Mouse (Mus musculus) adrenal gland, postnatal 36 days (tissue): ENCODE data around the gene Sipa1l3. TPM values are rescaled to one million over a fixed set of nuclear protein-coding genes. Genes with fewer than 3 reads are reported as not detected.
A peak's percentile ranks its signal among the peaks of the same experiment; 100 is the strongest.

Source experiments
- DNase-seq, 2 experiments: peaks; one replicate each; pipeline ENCODE4 v3.0.0; 2021; ENCODE audit warnings: mixed read lengths in 1 of 2
- total RNA-seq, 2 experiments: library from RNA; stranded (reverse); gene quantifications; 2 replicates each; pipeline ENCODE4 v1.2.3; 2021

The Sipa1l3 gene
- total RNA-seq, 2 experiments from 2014 or later = 29.5 to 30.7 TPM

- DNase-seq = no peak
Observed at GRCm38 (mm10) chr7:29306108-29306507, 212.3 kb downstream of the Sipa1l3 start.

DNA sequence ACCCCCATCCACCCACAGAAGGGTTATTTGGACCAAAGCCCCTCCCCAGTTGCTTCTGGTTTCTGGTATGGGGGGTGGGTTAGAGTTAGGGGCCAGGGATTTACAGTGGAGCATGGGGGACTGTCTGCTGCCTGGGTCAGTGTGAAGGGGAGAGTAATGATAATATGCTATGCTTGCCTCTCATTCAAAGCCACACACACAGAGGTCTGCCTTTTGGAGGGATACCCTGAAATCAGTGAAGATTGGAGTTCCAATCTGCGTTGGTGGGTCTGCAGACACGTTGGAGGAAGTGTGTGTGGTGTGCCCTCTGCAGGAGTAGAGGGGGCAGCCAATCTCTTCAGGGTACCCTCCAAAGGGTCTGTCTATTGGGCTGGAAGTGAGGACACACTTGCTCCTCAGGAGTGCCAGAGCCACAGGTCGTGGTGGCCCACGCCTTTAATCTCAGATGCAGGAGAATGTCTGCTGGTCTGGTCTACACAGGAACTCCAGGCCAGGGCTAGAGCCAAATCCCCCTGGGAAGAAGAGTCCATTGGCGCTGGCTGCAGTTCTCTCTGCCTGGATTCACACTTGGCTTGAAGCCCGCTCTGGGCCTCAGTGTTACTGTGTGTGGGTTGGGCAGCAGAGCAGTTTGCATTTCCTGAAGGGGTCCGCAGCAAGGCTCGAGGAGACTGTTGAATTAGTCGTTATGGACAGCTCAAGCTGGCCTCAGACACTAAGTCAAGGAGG is 213.0 kb downstream of the Sipa1l3 start:
- DNase-seq = no peak

DNA sequence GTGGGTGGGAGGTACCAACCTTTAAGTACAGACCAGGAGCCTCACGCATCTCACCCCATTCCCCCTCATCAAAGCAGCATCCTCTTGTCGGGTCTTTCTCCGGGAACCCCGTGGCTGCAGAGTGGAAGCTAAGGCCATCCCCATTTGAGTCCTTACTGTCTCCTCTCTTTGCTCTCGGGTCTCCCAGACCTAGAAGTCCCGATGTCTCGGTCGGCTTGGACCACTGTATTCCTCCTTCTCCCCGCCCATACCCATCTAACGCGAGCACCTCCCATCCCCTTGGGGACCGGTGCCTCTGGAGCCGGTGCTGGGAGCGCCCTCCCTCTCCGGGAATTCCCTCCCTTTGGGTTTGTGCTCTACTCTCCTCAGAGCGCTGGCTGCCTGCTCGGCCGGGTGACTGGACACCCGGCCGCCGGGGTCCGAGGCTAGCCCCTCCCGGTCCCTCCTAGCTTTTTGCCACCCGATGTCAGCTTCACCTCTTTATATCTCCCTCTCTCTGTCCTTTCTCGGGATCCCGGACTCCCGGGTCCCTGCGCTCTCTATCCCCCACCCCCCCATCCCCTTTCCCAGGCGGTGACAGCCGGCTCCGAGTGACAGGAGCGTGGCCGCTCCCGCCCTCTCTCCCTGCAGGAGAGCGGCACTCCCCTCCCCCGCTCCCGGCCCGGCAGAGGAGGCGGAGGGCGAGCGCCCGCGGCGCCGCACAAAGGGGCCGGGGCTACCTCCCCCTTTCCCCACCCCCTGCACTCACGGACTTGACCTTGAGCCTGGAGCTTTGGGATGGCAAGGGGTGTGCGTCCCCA is 213.8 kb downstream of the Sipa1l3 start:
- DNase-seq = no peak

DNA sequence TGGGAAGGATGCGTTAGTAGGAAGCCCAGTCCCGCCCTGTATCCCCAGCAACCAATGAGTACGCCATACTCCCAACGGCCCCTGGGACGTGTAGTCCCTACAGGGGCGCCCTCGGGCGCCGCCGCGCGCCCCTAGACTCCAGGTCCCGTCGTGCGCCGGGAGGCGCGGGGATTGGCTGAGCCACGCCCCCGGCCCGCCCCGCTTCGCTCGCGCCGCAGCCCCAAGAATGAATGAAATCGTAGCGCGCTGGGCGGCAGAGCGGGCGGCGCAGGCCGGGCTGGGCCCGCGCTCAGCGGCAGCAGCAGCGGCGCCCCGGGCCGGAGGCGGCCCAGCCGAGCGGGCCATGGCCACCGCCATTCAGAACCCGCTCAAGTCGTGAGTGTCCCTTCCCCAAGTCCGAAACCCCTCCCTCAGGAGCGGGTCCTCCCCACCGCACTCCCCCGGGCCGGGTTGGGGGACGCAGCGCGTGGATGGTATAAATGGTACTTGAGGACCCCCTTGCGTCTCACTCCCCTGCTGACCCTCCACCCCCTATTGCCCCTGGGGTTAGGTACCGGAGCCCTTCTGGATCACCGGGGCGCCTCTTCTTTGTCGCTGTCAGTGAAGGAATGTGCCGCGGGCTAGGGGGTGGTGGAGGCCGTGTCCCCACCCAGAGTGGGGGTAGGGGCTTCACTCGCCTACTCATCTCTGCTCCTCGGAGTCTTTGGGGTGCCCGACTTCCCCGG is 214.5 kb downstream of the Sipa1l3 start, which contains the start of gene Dpf1:
Gene Dpf1, plus strand, starts transcription at position 214 of the 725 bp plus-strand sequence.
- DNase-seq = peak; percentile 86 to 88

DNA sequence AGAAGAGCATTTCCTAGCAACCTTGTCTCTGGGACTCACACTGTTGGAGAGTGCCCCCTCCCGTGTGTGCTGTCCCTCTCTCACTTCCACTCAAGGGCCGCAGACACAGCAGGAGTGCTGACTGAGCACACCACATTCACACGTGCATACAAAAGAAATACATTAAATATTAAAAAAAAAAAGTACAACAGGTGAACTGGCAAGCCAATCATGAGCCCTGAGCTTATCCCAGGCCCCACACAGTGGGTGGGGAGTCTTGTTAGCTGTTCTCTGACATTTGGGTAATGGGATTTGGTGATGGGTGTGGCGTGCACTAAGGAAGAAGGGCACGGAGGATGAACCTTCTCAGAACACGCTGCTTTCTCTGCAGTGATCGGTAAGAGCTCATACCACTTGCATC is 215.8 kb downstream of the Sipa1l3 start:
- DNase-seq = no peak

- DNase-seq = peak; percentile 53 to 76
Observed at GRCm38 (mm10) chr7:29301127-29301566, 217.3 kb downstream of the Sipa1l3 start.

GRCm38 (mm10) chr7:29296998-29297397 is 221.4 kb downstream of the Sipa1l3 start:
- DNase-seq = peak; percentile 61 to 68

DNA sequence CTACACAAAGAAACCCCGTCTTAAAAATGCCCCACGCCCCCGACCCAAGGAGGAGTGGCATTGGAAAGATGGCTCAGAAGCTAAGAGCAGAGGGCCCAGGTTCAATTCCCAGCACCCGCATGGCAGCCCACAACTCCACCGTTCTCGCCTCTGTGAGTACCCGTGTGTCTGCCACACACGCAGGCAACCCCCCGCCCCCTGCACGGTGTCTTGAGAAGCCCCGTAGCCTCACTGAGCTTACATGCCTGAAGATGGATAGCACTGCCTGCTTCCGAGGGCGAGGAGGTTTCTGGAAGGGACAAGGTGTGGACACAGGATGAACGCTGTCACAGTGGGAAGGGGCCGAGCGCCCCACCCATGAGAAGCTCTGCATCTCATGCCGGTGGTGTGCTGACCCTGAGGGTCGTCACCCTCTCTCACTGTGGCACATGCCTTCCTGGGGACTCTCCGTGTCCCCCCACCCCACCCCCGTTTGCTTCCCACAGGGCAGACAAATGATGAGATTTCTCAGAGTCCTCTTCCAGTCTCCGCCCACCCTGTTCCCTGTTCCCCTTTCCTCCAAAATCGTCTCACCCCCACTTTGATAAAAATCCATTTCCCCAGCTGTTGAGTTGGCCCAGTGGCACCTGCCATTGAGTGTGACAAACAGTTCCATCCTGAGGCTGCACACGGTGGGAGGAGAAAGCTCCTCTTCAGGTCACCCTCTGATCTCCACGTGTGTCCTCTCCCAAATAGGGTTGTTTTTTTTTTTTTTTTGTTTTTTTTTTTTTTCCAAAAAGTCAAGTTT is 222.4 kb downstream of the Sipa1l3 start:
- DNase-seq = no peak

DNA sequence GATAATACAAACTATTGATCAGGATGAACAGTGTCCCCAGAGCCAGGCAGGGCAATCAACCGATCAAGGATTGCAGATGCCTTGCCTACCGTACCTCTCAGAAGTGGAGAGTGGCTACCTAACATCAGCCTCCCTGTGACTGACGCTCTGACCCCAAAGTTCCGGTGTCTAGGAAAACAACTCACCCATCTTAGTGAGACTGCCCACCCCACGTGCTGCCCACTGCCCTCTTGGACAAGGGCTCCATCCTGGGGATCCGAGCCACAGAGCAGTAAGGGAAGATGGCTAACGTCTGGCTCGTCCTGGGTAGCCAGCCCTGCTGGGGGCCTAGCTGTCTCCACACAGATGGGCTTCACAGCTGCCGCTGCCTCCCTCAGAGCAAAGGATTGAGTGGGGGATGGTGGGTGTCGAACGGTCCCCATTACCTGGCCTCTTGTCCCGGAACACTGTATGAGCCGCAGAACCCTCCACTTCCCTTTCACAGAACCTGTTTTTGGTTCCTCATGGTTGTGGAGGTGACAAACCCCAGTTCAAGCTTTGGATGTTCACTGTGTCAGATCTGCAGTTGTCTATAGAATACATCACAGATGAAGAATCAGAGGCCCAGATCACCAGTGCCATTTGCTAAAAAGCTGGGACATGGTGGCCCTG is 224.2 kb downstream of the Sipa1l3 start:
- no peak for DNase-seq

DNA sequence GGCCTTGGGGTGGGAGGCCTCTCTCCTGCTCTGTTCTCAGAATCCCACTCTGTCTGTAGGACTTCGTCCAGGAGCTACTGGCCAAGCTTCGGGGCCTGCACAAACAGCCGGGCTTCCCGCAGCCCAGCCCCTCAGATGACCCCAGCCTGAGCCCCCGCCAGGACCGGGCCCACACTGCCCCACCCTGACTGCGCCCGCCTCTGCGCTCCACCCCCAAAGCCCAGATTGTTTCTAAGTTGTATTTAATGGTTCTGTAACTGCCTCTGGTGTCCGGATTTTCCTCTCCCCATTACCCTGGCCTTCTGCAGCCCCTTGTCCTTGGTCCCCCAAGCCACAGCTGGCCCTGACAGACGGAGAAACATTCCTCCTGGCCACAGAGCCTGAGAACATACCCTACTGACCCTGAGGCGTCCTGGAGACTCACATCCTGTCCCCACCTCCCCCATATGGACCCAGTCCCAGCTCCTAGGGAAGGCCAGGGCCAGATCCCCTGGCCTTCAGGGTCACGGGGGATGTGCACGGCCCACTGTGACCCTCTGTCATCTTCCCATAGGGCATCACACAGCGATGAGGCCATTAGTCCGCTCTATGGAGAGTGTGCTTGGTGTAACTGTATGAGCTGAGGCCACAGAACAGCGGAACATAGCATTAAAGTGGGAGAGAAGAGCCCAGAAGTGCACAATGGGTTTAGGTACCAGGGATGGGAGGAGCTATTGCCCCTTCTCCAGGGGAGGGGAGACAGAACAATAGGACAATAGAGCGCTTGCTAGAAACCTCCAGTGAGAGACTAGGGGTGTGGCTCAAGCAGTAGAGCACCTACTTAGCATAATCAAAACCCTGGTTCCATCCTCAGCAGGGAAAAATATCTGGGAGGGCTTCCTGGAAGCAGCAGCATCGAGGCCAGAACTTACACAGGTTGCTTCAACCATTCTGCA is 225.0 kb downstream of the Sipa1l3 start:
- peak; percentile 15 to 27 for DNase-seq

DNA sequence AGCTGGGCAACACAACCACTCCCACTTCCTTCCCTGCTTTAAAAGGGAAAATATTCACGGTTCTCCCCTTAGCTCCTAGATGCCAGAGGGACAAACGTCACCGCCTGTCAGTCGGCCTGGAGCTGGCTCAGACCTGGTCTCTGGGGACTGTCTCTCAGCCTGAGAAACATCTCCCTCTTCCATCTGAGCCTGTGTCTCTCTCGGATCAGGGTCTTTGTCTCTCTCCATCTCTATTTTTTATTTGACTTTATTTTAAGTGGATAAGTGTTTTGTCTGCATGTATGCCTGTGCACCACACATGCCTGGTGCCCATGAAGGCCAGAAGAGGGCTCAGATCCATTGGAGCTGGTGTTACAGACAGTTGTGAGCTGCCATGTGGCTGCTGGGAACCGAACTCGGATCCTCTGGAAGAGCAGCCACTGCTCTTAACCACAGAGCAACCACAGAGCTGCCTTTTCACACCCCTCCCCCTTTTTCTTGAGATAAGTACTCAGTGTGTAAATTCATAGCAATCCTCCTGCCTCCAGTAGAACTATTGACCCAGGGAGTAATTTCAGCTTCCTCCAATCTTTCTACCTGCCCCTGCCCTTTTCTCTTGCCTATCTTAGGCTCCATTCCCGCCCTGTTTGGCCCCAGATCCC is 225.9 kb downstream of the Sipa1l3 start:
- no peak for DNase-seq

DNA sequence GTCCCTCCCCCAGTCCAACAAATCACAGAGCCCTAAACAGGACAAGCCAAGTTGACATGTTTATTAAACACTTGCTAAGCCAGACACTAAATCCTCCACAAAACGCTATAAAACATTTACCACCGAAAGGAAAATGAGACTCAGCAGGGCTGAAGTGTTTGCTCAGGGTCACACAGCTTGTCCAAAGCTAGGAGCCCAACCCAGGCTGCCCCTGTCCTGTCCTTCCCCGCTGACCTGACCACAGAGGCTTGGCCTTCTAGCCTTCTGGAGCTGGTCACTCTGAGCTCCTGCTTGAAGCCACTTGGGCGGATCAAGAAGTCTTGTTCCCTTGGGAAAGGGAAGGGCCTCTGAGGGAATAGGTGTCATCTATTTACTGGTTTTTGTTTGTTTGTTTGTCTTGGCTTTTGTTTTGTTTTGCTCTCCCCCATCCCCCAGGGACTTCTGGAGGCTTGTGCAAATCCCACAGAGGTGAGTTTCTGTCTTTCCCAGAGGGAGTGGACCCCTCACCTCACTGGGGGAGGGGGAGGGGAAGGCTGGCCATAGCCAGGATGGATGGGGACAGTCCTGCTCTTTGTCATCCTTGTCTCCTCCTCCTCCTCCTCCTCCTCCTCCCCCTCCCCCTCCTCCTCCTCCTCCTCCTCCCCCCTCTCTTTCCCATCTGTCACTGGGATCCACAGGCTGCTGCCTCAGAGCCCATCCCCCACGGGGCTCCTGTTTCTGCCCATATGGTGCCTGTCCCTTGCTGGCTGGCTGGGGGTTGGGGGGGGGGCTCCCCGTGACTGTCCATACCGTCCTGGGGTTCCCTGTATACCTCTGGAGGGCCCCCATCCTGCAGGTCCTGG is 226.6 kb downstream of the Sipa1l3 start:
- DNase-seq = no peak

- DNase-seq = no peak
Observed at GRCm38 (mm10) chr7:29290691-29291485, 227.6 kb downstream of the Sipa1l3 start.

DNA sequence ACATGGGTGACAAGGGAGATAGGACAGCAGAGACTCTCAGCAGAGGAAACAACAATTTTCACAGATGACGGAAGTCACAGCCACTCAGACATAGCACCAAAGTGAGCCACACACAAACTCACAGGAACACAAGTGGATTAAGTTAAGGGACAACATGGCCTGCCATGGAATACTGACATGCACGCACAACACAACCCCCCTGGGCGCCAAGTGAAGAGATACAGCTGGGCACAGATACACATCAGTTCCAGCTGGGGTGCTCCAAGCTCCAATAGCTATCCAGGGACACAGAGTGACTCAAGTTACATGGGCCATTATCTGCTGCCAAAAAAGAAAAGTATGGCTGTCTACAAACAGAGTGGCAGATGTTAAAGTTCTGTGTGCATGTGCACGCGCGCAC is 228.6 kb downstream of the Sipa1l3 start:
- no peak for DNase-seq

DNA sequence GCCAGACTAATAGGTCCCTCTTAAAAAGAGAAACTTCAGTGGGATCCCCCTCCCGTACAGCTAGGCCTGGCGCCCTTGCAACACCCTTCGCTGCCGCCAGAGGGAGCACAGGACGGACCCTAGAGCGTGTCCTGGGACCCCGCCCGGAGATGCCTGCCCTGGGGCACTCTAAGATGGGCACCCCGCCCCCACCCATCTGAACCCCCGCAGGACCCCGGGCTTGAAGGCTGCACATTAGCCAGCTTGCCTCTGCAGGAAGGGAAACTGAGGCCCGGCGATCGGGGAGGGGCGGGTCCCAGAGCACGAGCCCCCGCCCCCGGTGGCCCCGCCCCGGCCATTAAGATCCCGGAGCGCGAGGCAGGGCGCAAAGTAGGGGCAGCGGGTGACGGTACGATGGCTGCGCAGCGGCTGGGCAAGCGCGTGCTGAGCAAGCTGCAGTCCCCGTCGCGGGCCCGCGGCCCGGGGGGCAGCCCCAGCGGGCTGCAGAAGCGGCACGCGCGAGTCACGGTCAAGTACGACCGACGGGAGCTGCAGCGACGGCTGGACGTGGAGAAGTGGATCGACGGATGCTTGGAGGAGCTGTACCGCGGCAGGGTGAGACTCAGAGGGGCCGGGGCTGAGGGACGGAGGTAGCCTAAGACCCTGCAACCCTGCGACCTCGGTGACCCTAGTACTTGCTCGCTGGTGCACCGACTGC is 229.4 kb downstream of the Sipa1l3 start, which contains the start of gene Ppp1r14a:
Gene Ppp1r14a, plus strand, starts transcription at position 367 of the 697 bp plus-strand sequence.
- peak; percentile 68 to 81 for DNase-seq

- no peak for DNase-seq
Observed at GRCm38 (mm10) chr7:29288079-29288478, 230.4 kb downstream of the Sipa1l3 start.

- DNase-seq = no peak
Observed at GRCm38 (mm10) chr7:29287481-29287880, 231.0 kb downstream of the Sipa1l3 start.
